Mouse (Mus musculus) bone marrow macrophage, adult 2 months (primary cell): Measurements from ENCODE around the gene Rnf26.

Experiments
- CTCF ChIP-seq: IDR thresholded peaks from 2 replicates; pipeline ENCODE4 v1.5.1; 2012; ENCODE audit warnings: low read depth, mild to moderate bottlenecking, low read length, moderate library complexity
- POLR2A ChIP-seq: IDR thresholded peaks from 2 replicates; pipeline ENCODE4 v1.6.1; 2012; ENCODE audit warnings: mild to moderate bottlenecking, low read depth, low read length, borderline replicate concordance

DNA sequence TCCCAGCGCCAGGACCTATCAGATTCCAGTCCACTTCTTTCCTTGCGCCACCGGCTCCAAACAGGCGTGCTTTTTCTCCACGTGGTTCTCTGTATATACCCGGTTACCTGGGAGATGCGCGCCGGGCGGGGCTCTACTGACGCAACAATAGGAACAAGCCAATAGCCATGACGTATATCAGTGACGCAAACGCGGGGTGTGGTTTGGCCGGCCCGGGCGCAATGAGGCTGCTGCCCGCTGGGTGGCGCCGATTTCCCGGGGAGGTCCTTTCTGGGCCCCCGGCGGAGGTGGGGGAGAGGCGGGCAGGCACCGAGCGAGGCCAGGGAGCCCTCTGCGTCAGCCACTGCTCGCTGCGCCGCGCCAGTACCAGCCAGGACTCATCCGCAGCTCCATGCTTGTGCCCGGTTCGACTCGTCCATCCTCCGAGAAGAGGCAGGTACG is 46.5 kb downstream of the Rnf26 start, which contains the start of gene Usp2:
- TF ChIP-seq CTCF, result peak; percentile 34; the same call in 1 of the 2 replicates
- no peak for TF ChIP-seq POLR2A
